In the genomic region with DNA sequence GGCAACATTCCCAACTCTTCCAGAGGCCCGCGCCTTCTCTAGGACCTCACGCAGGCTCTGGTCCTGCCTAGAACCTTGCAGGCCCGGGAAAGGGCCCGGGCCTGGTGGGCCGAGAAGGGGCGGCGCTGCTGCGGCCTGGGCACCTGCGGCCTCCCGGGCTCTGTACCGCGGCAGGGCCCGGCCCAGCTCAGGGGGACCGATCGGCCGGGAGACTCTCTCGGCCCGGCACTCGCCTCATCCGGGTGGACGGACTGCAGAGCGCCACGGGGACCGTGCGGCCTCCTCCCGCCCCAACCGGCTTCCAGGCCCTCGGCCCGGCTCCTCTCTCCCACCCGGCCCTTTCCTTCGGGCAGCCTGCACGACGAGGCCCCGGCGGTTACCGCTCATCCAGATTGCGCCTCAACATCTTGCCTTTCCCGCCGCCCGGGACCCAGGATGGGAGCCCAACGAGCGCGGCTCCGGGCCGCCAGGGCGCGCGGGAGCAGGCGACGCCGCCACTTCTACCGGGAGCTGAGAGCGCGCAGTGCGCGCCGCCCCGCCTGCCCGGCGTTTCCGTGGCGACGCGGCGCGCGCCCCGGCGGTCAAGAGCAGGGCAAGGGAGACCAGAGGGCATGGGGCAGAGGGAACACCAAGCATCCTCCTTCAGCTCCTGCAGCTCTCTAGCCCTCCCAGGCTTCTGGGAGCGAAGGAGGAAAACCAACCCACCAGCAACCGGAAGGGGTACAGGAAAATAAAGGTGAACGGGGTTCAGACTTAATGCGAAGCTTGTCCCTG, we compare ENCODE assay signal across 7 mouse cellular contexts. TPM values are rescaled to one million over a fixed set of nuclear protein-coding genes. Genes with fewer than 3 reads are reported as not detected.
DNase-seq lines count a peak whose midpoint lies in the region; ATAC-seq and TF ChIP-seq lines count a peak whose summit lies in the region.

A gene (minus strand): TSS at position 698 of the 774 bp plus-strand sequence.

- H3K4me2 ChIP-seq in intestine, embryonic 15.5 days (replicated peaks): peak within 1 kb of the TSS; percentile 69
- H3K4me2 ChIP-seq in midbrain, embryonic 11.5 days: peak within 1 kb of the TSS; percentile 63

- H3K4me3 ChIP-seq in intestine, embryonic 15.5 days (replicated peaks): peak within 1 kb of the TSS; percentile 68
- peak within 1 kb of the TSS; percentile 80 for H3K4me3 ChIP-seq in midbrain, embryonic 11.5 days (ENCODE audit: low read depth, low read length)
- H3K4me3 ChIP-seq in small intestine, adult 2 months (ENCODE audit: low read depth, low read length): peak within 1 kb of the TSS; percentile 99

- H3K27me3 ChIP-seq in intestine, embryonic 15.5 days (replicated peaks): no peaks in the 10 kb centered on the region
- no peaks in the 10 kb centered on the region for H3K27me3 ChIP-seq in midbrain, embryonic 11.5 days (ENCODE audit: control insufficient read depth, insufficient read depth, low read length)
- H3K27me3 ChIP-seq in small intestine, adult 2 months (ENCODE audit: control insufficient read depth, insufficient read depth, low read length): no peaks in the 10 kb centered on the region; the same call in 1 of the 2 replicates

- peaks cover 6% of the 10 kb centered on the region; the same call in 1 of the 2 replicates for H3K4me1 ChIP-seq in intestine, embryonic 15.5 days (replicated peaks)
- H3K4me1 ChIP-seq in midbrain, embryonic 11.5 days (ENCODE audit: control insufficient read depth, insufficient read depth, low read length): peaks cover 7% of the 10 kb centered on the region
- peaks cover 5% of the 10 kb centered on the region; the same call in 1 of the 2 replicates for H3K4me1 ChIP-seq in small intestine, adult 2 months (ENCODE audit: control insufficient read depth, insufficient read depth, insufficient read length, low read length)

- peak; percentile 96 for ATAC-seq in intestine, embryonic 15.5 days
- peak; percentile 95 for ATAC-seq in midbrain, embryonic 11.5 days (ENCODE audit: low FRiP score)

- 0 out of 2 replicates have a peak, but pooled peaks cover 3% of the 10 kb centered on the region for H3K36me3 ChIP-seq in intestine, embryonic 15.5 days
- no peaks in the 10 kb centered on the region; the same call in 1 of the 2 replicates for H3K36me3 ChIP-seq in midbrain, embryonic 11.5 days (ENCODE audit: control insufficient read depth, insufficient read depth, low read length)
- H3K36me3 ChIP-seq in small intestine, adult 2 months (ENCODE audit: control insufficient read depth, insufficient read depth, low read length): 0 out of 2 replicates have a peak, but pooled peaks cover 6% of the 10 kb centered on the region

- H3K9ac ChIP-seq in intestine, embryonic 15.5 days: peak within 1 kb of the TSS; percentile 91
- peak within 1 kb of the TSS; percentile 98 for H3K9ac ChIP-seq in midbrain, embryonic 11.5 days (ENCODE audit: low read length)

- WGBS in intestine, embryonic 15.5 days: under 1% methylated on average over 73 of the region's 74 CpGs
- WGBS in midbrain, embryonic 11.5 days: under 1% methylated on average over 67 of the region's 74 CpGs
- WGBS in small intestine, adult 2 months: 1% methylated on average over 74 of the region's 74 CpGs

- TF ChIP-seq POLR2A in small intestine, adult 2 months (IDR thresholded peaks at IDR 0.05; ENCODE audit: low read depth, low read length): no peak

- intact Hi-C loops in gastrocnemius, postnatal 36 days (cut with DNase I): no loop called here
- intact Hi-C loops in left cerebral cortex, postnatal 4 days (cut with DNase I): no loop called here

- no peak for TF ChIP-seq CTCF in small intestine, adult 2 months (IDR thresholded peaks at IDR 0.05; ENCODE audit: extremely low read depth, insufficient read length, insufficient replicate concordance, low read depth, low read length)

- no peaks in the 10 kb centered on the region for H3K9me3 ChIP-seq in intestine, embryonic 15.5 days
- H3K9me3 ChIP-seq in midbrain, embryonic 11.5 days (ENCODE audit: control insufficient read depth, low read length): no peaks in the 10 kb centered on the region

- peak within 1 kb of the TSS; percentile 72 for H3K27ac ChIP-seq in intestine, embryonic 15.5 days
- H3K27ac ChIP-seq in midbrain, embryonic 11.5 days (ENCODE audit: low read depth, low read length): peak within 1 kb of the TSS; percentile 82
- H3K27ac ChIP-seq in small intestine, adult 2 months (ENCODE audit: insufficient read depth, low read depth, low read length): no peak within 1 kb of the TSS

- DNase-seq in adrenal gland, adult 2 months: peak; percentile 89
- peak; percentile 72 for DNase-seq in embryo, embryonic 10 days (ENCODE audit: low spot score)
- DNase-seq in gastrocnemius, postnatal 36 days: peak; percentile 58 to 61
- peak; percentile 76 for DNase-seq in left cerebral cortex, postnatal 4 days
- peak; percentile 99 for DNase-seq in midbrain, embryonic 11.5 days (ENCODE audit: low spot score, missing footprints)

RNA-seq across cellular contexts. Expression of the gene that starts here (rescaled TPM):
- total RNA-seq in adrenal gland, adult 2 months (2021): 10 to 100 TPM; 32.3 to 38.2 TPM
- 2.6 and 4.4 TPM in 2 replicates for polyA plus RNA-seq in adrenal gland, adult 2 months (2012; rRNA removed)
- total RNA-seq in gastrocnemius, postnatal 36 days (2021): 1 to 10 TPM; 7.9 to 8.8 TPM
- polyA plus RNA-seq in intestine, embryonic 15.5 days (2015; fragmentation: Nextera tagmentation; extraction: Ambion mirVana): 53.2 and 71.1 TPM in 2 replicates
- total RNA-seq in left cerebral cortex, postnatal 4 days (2021): 10 to 100 TPM; 95.3 to 99.6 TPM
- 109 and 117 TPM in 2 replicates for polyA plus RNA-seq in midbrain, embryonic 11.5 days (2014; fragmentation: Nextera tagmentation; extraction: Ambion mirVana)
- 1.8 and 2.0 TPM in 2 replicates for polyA plus RNA-seq in small intestine, adult 2 months (2012; rRNA removed)

Comparison
In these comparisons a context has a peak if more than half of its experiments do, and no peak if none do; other contexts are left out.
1. RNA of the gene that starts here (polyA plus RNA-seq): 109 to 117 TPM in midbrain, embryonic 11.5 days and 53.2 to 71.1 TPM in intestine, embryonic 15.5 days; 2.6 to 4.4 TPM in adrenal gland, adult 2 months and 1.8 to 2.0 TPM in small intestine, adult 2 months; every median in the first group is over 10 times any median in the second.
2. Peak in every context shown above with its lines, with median percentiles within 50 percentile points of each other: DNase-seq and H3K4me3 ChIP-seq.